Mouse (Mus musculus) ES-E14 (cell line): ENCODE results near the gene Srpr.

ENCODE experiments used
- MAFK ChIP-seq: IDR thresholded peaks from 2 replicates; pipeline ENCODE4 v1.6.1; 2014; ENCODE audit warnings: mild to moderate bottlenecking, low read depth, low read length, inconsistent platforms; ENCODE audit not compliant: insufficient read depth
- ZC3H11A ChIP-seq: IDR thresholded peaks from 2 replicates; pipeline ENCODE4 v1.6.1; 2012; ENCODE audit warnings: low read depth, mild to moderate bottlenecking, inconsistent platforms, low read length, borderline replicate concordance

DNA sequence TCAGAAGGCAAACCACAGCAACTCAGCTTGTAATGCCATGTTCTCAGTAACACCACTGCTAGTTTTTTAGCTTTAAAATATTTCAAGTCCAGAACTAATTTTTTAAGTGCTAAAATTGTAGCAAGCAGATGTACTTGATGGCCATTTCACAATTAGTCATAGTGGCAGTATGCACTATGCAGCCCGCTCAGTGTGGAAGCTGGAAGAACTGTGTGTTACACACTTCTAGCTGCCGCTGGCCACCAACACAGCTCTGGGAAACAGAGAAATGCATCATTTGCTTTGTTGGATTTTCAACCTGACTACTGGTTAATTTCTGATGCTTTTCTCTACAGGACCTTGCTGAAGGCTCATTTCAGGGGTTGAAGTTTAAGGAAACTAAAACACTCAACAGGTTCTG, 47.4 kb downstream of the Srpr start:
- TF ChIP-seq ZC3H11A (no peak), MAFK (no peak)
